Mouse (Mus musculus) erythroblast, embryonic 14.5 days (primary cell): ENCODE measurements around the gene Pabpc1l. TPM values are rescaled to one million over a fixed set of nuclear protein-coding genes. Genes with fewer than 3 reads are reported as not detected.
A peak's percentile ranks its signal among the peaks of the same experiment; 100 is the strongest.
"Not testable (repeated sequence)": the region's sequence is repeated elsewhere in the genome, so short reads cannot be mapped to it uniquely, and the experiment has no call there.

Source experiments
- H3K27me3 ChIP-seq: 2 replicates; pipeline ENCODE4 v1.6.1; 2012; ENCODE audit warnings: inconsistent platforms; ENCODE audit not compliant: control insufficient read depth
- H3K36me3 ChIP-seq: 2 replicates; pipeline ENCODE4 v1.6.1; 2012; ENCODE audit warnings: mild to moderate bottlenecking, inconsistent platforms; ENCODE audit not compliant: control insufficient read depth
- H3K4me1 ChIP-seq: 2 replicates; pipeline ENCODE4 v1.6.1; 2012; ENCODE audit warnings: inconsistent platforms; ENCODE audit not compliant: control insufficient read depth
- H3K4me3 ChIP-seq: replicated peaks from 2 replicates; pipeline ENCODE3; 2012; ENCODE audit warnings: moderate library complexity, mild to moderate bottlenecking, inconsistent platforms
- H3K9me3 ChIP-seq: 2 replicates; pipeline ENCODE4 v1.6.1; 2012; ENCODE audit warnings: low read length, inconsistent platforms, mixed read lengths; ENCODE audit not compliant: control insufficient read depth
- GATA1 ChIP-seq: IDR thresholded peaks from 2 replicates; pipeline ENCODE4 v1.6.1; 2012; ENCODE audit warnings: low read length, inconsistent platforms, mixed read lengths
- TAL1 ChIP-seq: IDR thresholded peaks from 3 replicates; pipeline ENCODE4 v1.6.1; 2012; ENCODE audit warnings: low read length, inconsistent platforms, mixed read lengths
- polyA plus RNA-seq: library from polyadenylated mRNA; stranded (reverse); fragments of >175 nt; gene quantifications from 2 replicates; pipeline ENCODE4 v1.2.3, GENCODE M21; 2012

Gene Pabpc1l
- polyA plus RNA-seq, 1 experiment, result 0.09 TPM

DNA sequence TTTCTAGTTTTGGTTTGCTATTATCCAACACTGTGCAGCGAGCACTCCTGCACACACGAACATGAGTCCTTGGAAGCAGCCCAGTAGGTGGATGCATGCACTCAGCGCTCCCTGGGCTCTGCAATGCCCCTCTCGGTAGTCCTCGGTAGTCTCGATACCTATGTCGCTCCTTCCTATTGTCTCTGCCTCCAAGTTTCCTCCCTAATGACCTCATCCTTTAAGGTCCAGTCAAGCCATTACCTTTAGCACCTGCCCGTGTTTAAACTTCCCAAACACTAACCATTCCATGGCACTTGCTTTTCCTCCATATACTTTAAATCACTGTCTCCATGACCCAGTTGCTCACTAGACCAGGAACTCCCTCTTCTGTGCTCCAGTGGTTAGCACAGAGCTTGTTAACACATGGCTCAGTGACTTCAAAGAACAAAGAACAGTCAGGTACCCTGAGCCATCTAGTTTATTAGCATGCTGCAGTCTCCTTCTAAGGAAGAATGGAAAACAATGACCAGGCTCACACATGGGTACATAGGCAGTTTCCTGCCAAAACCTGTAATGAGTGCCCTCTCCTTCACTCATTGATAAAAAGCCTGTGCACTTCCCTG, 34.5 kb downstream of the Pabpc1l start:
- no peak for TF ChIP-seq GATA1
- no peak for TF ChIP-seq TAL1
- H3K4me1 ChIP-seq, result no peaks in the 10 kb centered on the region
- H3K9me3 ChIP-seq, result no peaks in the 10 kb centered on the region
- H3K36me3 ChIP-seq, result peaks cover 91% of the 10 kb centered on the region
- H3K4me3 ChIP-seq, result no peak overlapping the region
- no peaks in the 10 kb centered on the region for H3K27me3 ChIP-seq

DNA sequence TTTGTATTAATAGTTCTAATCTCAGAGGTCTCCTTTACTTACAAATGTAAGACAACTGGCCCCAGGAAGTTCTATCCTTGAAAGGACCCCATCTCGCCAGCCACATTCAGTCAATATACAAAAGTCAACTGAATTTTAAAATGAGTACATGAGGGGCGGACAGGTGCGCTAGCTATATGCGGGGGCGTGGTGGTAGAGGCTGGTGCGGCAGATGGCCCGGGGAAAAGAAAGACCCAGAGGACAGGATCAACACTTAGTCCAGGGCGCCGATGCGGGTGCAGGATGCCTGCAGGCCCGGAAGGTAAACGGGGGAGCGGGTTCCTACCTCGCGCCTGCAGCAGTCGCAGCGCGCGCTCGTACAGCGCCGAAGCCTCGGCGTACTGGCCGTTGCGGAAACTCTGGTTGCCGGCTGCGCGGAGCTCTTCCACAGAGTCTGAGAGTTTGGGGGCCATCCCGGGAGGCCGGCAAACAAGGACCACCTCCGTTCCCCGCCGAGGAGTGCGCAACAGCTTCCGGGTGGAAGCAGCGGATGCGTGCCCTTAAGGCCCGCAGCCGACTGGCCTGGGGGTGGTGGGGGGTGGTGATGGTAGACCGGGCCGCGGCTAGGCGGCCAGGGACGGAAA, 45.0 kb downstream of the Pabpc1l start, which contains the start of gene Stk4:
Gene Stk4, plus strand, starts transcription at position 181 of the 623 bp plus-strand sequence.
- TF ChIP-seq GATA1 (no peak), TAL1 (no peak)
- Histone ChIP-seq H3K9me3 (no peaks in the 10 kb centered on the region), H3K36me3 (peaks cover 17% of the 10 kb centered on the region), H3K4me3 (peak within 1 kb of the TSS; percentile 95), H3K27me3 (no peaks in the 10 kb centered on the region), H3K4me1 (peaks cover 50% of the 10 kb centered on the region)

DNA sequence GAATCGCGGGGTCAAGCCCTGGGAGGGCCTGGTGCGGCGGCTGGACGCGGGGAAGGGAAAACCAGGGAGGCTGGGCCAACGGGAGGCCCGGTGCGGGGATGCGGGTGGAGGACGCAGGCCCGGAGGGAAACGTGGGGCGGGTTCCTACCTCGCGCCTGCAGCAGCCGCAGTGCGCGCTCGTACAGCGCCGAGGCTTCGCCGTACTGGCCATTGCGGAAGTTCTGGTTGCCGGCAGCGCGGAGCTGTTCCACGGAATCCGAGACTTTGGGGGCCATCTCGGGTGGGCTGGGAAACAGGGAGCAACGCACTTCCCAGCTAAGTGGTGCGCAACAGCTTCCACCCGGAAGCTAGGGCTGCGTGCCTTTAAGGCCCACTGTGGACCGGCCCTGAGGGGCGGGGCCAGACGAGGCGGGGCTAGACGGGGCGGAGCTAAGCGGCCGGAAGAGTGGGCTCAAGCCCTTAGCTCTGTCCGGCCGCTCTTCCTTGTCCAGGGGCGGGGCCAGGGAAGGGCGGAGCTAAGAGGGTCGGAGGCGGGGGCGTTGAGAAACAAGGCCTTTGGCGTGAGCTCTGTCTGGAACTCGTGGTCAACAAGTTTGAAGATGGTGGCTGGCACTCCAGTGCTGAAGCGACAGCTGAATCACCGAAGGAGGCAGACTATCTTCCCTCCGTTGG, 45.7 kb downstream of the Pabpc1l start, which contains the start of gene Tomm34:
Gene Tomm34, minus strand, starts transcription at position 405 of the 672 bp plus-strand sequence.
- TF ChIP-seq GATA1, result no peak
- TF ChIP-seq TAL1, result no peak
- Histone ChIP-seq H3K4me1 (peaks cover 56% of the 10 kb centered on the region), H3K36me3 (peaks cover 11% of the 10 kb centered on the region), H3K27me3 (no peaks in the 10 kb centered on the region), H3K4me3 (peak within 1 kb of the TSS; percentile 95), H3K9me3 (no peaks in the 10 kb centered on the region)

DNA sequence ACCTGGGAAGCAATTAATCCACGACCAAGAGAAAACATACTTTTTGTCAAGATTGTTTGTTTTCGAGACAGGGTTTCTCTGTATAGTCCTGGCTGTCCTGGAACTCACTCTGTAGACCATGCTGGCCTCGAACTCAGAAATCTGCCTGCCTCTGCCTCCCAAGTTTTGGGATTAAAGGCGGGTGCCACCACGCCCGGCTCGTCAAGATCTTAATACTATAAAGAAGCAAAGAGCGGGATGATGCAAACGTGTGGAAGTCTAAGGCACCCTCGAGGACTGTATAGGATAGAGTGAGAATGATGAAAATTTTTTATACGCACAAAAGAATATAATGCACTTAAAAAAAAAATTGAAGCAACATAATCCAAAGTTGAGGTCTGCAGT, 46.2 kb downstream of the Pabpc1l start:
- not testable (repeated sequence) for H3K36me3 ChIP-seq, H3K27me3 ChIP-seq, H3K9me3 ChIP-seq
- Histone ChIP-seq H3K4me3 (peak overlapping the region; percentile 95), H3K4me1 (peaks cover 61% of the 10 kb centered on the region)

DNA sequence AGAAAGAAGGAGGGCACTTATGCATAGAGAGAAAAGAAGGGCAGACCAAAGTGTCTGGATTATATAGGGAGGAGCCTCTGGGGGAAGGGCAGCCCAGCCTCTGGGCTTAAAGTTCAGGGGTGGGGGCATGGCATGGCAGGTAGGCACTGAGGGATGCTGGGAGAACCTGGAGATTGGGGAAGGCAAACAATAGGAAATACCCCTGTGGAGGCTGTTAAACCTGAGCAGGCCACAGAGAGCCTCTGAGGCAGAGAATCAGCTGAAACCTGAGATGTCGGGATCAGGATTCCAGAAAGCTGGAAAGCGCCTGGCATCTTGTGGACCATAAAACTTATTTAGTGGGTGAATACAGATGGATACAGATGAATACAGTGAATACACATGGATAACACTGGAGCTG, 46.9 kb downstream of the Pabpc1l start:
- peaks cover 65% of the 10 kb centered on the region for H3K4me1 ChIP-seq
- H3K4me3 ChIP-seq, result no peak overlapping the region
- no peaks in the 10 kb centered on the region for H3K27me3 ChIP-seq
- TF ChIP-seq TAL1 (no peak), GATA1 (no peak)
- no peaks in the 10 kb centered on the region for H3K9me3 ChIP-seq
- H3K36me3 ChIP-seq, result peaks cover 8% of the 10 kb centered on the region

DNA sequence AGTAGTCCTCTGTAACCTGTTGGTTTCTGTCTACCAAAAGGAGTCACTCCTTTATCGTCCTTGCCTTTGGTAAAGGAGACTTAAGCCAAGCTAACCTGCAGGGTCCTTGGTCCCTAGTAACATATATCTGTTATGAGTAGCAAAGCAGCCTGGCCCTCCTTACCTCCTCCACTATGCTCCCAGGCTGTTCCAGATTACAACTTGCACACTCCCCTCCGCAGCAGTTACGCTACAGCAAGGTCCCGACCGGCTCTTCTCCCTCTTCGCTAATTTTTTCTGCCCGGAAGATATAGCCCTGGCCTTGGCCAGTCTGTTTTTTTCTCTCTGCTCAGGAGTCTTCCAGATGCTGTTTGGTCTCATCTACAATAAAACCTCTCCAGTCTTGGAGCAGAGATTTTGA, 47.9 kb downstream of the Pabpc1l start:
- no peak for TF ChIP-seq GATA1
- no peak for TF ChIP-seq TAL1
- Histone ChIP-seq H3K27me3 (no peaks in the 10 kb centered on the region), H3K4me3 (no peak overlapping the region), H3K36me3 (peaks cover 6% of the 10 kb centered on the region), H3K4me1 (peaks cover 65% of the 10 kb centered on the region), H3K9me3 (no peaks in the 10 kb centered on the region)

DNA sequence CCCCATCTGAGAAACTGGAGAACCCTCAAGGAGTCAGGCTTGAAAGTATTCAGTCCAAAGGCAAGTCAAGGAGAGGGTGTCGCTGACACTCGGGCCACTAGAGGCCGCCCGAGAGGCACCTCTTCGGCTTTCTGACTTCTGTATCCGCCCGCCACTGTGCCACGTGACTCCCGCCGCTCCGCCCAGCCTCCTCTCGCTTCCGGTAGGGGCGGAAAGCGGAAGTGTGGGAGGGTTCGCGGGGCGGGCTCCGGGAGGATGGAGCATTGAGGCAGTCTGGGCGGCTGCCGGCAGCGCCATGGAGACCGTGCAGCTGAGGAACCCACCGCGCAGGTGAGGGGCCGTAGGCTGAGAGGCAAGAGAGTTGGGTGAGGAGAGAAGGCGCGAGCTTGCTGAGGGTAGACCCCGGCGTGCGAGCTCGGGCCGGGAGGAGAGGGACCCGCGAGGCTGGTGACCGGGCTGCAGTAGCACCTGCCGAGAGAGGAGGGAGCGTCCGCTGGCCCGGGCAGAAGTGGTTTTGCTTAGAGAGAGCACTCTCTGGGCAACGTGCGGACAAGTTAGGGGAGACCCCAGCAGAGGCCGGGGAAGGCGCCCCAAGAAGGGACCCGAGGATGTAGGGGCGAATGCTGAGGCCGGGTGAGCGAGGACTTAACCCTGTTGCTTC, 48.8 kb downstream of the Pabpc1l start:
- H3K36me3 ChIP-seq, result peaks cover 5% of the 10 kb centered on the region
- H3K27me3 ChIP-seq, result no peaks in the 10 kb centered on the region
- peaks cover 66% of the 10 kb centered on the region for H3K4me1 ChIP-seq
- peak overlapping the region; percentile 97 for H3K4me3 ChIP-seq
- H3K9me3 ChIP-seq, result no peaks in the 10 kb centered on the region
- no peak for TF ChIP-seq TAL1
- TF ChIP-seq GATA1, result no peak

DNA sequence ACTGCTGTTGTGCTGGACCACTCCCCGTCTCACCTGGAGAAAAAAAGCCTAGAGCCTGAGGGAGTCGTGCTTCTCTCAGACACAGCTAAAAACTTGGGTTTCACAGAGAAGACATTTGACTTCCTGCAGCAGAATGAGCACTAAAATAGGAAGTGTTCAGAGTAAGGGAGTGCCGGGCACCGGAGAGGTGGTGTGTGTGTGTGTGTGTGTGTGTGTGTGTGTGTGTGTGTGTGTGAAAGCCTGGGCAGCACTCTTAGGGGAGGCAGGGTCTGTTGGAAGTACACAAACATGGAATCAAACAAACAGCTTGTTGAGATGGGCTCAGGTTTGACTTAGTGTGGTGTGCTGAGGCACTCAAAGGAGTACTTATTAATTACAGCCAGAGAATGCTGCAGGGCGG, 49.8 kb downstream of the Pabpc1l start:
- peaks cover 61% of the 10 kb centered on the region for H3K4me1 ChIP-seq
- no peak for TF ChIP-seq GATA1
- TF ChIP-seq TAL1, result no peak
- peaks cover 13% of the 10 kb centered on the region for H3K36me3 ChIP-seq
- H3K27me3 ChIP-seq, result no peaks in the 10 kb centered on the region
- H3K9me3 ChIP-seq, result no peaks in the 10 kb centered on the region
- H3K4me3 ChIP-seq, result peak overlapping the region; percentile 97

DNA sequence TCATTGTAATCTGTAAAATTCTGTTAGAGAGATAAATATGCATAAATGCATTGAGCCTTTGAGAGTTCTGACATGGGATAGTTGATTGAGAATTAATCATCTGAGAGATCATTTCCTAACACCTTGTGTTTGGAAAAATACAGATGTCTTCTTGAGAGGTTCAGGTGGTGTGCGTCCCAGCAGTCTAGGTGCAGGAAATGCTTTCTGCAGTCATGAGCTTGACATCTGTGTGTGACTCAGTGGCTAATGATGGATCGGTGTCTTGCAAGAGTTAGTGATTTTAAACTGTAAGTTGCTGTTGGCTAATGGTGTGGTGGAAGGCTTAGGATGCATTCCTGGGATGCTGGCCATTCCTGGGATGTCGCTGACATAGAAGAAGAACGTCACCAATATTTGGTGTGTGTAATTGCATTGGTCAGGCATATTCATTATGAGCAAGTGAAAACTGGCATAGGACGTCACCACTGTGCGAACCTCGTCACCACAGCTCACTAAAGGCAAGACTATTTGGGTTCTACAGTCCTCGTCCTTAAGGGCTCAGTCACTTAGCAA, 51.7 kb downstream of the Pabpc1l start:
- Histone ChIP-seq H3K36me3 (peaks cover 32% of the 10 kb centered on the region), H3K4me3 (no peak overlapping the region), H3K9me3 (no peaks in the 10 kb centered on the region), H3K4me1 (peaks cover 44% of the 10 kb centered on the region), H3K27me3 (no peaks in the 10 kb centered on the region)
- TF ChIP-seq TAL1, result no peak
- TF ChIP-seq GATA1, result no peak
